Mouse (Mus musculus) heart, postnatal 25 days (tissue): ENCODE data around the gene Ldlrad3. TPM values are rescaled to one million over a fixed set of nuclear protein-coding genes. Genes with fewer than 3 reads are reported as not detected.

ENCODE experiments used
- DNase-seq: peaks from one replicate; pipeline ENCODE4 v3.0.0; 2022; ENCODE audit warnings: low spot score
- intact Hi-C: fragments of 180-260 bp; cut with DNase I; formaldehyde crosslinking; loops from one replicate; pipeline ENCODE4 v1.15.1; 2025
- total RNA-seq, 2 experiments: library from RNA; stranded (reverse); gene quantifications; 2 replicates each; pipeline ENCODE4 v1.2.3; 2021

The Ldlrad3 gene
- total RNA-seq, 2 experiments from 2014 or later, result 3.8 to 4.5 TPM

- no peak for DNase-seq
- intact Hi-C loops, result no loop called here
These were observed 202.9 kb downstream of the Ldlrad3 start for GRCm38 (mm10) chr2:101983082-101983852.

DNA sequence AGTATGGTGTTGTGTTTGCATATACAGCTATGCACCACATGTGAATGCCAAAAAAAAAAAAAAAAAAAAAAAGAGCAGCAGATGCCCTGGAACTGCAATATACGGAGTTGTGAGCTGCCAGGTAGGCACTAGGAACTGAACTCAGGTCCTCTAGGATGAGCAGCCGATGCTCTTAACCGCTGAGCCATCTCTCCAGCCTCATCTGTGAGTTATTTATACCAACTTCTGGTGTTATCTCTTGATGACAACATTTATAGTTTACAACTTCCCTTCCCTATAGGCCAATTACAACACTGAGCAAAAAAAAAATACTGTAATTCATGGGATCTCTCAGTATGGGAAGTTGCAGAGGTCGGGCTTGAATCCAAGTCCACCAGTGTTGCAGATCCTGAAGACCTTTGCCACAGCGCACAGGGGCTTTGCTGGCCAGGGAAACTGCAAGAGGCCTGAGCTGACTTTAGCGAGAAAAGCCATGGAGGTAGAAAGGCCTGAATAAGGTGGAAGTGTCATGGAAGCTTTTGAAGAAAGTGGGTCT is 204.2 kb downstream of the Ldlrad3 start:
- DNase-seq, result no peak
- intact Hi-C loops, result no loop called here

- intact Hi-C loops, result no loop called here
- no peak for DNase-seq
These were observed 205.0 kb downstream of the Ldlrad3 start for GRCm38 (mm10) chr2:101981211-101981610.

DNA sequence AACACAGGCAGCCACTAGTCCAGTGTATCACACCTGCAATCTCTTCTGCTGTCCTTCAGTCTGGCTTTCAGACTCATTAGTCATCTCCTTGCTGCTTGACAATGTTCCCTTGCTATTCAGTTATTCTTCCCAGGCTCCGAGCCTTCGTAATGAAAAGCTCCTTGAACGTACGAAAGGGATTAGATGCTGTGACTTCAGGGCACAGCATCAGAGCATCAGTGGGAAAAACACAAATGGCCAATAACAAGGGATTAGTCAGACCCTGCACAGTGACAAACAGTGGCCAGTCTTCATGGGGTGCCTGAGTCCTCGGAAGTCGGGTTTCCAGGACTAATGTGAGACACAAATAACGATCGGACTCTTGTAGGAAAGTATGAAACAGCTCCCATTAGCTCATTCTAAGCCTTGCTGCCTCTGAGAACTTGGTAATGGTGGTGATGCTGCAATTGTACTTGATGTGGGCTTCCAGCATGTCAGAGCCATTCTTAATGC is 205.7 kb downstream of the Ldlrad3 start:
- no peak for DNase-seq
- intact Hi-C loops, result no loop called here

- DNase-seq, result no peak
- intact Hi-C loops, result no loop called here
These were observed 207.4 kb downstream of the Ldlrad3 start for GRCm38 (mm10) chr2:101978534-101979525.

DNA sequence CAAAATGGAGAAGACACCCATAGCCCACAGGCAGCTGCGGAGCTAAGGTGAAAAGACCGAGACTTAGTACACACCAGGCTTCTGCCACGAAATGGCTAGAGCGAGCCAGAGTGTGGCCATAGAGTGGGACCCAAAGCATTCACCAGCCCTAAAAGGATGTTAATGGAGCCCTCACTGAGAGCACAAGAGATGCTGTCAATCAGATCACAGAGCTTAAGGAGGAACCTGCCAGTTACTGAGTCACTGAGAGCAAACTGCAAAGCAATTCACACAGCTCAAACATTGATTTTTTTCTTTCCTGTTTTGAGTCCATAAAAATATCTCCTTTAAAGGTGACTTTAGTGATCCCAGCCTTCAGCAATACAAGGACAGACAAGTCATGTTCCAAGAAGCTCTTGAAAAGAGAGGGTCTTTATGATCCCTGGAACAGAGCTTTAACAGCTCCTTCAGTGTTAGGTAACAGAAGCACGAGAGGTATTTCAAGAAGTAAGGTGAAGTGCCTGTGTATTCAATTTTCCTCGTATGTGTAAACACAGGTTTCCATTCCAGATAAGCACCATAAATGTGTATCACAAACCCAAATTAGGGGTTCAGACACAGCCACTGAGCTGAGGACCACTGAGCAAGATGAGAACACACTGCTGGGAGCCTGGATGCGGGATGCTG is 209.7 kb downstream of the Ldlrad3 start:
- no peak for DNase-seq
- intact Hi-C loops, result no loop called here

GRCm38 (mm10) chr2:101973810-101974209 is 212.4 kb downstream of the Ldlrad3 start:
- DNase-seq, result no peak

GRCm38 (mm10) chr2:101967601-101968000 is 218.6 kb downstream of the Ldlrad3 start:
- intact Hi-C loops, result no loop called here

More at GRCm38 (mm10) chr2:101973810-101974209, 212.4 kb downstream of the Ldlrad3 start:
- intact Hi-C loops, result no loop called here

GRCm38 (mm10) chr2:101967152-101967551 is 219.0 kb downstream of the Ldlrad3 start:
- intact Hi-C loops, result no loop called here
- DNase-seq, result no peak

More at GRCm38 (mm10) chr2:101967601-101968000, 218.6 kb downstream of the Ldlrad3 start:
- DNase-seq, result no peak

DNA sequence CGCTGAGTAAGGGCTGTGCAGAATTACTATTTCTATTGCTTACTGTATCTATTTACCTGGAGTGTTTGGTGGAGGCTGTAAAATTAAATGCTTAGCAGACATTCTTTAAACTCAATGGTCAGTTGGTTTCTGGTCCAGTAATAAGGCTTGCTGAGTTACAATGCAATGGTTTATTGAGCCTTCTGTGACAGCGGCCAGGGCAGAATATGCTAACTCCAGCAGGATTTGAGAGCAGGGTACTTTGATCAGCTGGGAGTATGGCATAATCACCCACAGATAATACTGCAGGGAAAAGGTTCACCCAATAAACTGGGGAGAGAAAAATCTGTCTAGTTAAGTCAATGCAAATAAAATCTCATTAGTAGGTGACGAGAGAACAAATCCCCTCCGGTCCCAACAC is 220.2 kb downstream of the Ldlrad3 start:
- intact Hi-C loops, result no loop called here

GRCm38 (mm10) chr2:101965515-101965914 is 220.7 kb downstream of the Ldlrad3 start:
- DNase-seq, result no peak
- intact Hi-C loops, result no loop called here

More for the DNA sequence above, 220.2 kb downstream of the Ldlrad3 start:
- no peak for DNase-seq

- intact Hi-C loops, result no loop called here
- DNase-seq, result no peak
These were observed 222.8 kb downstream of the Ldlrad3 start for GRCm38 (mm10) chr2:101963367-101963766.

DNA sequence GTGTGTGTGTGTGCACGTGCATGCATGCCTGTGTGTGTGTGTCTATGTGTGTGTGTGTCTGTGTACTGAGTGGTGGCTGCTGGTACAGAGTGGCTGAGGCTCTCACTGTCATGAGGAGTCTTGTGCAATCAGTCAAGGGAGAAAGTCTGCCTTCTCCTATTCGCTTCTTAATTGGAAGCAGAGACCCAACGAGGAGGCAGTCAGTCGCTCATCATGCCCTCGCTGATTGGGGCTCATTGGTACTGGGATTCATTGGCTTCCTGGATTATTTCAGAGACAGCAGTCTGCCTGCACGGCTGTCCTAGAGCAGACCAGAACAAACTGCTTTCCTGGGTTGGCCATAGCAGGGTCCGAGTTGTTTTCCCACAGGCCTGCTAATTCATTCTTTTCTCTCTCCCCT is 223.8 kb downstream of the Ldlrad3 start:
- intact Hi-C loops, result no loop called here
- DNase-seq, result no peak

- intact Hi-C loops, result no loop called here
These were observed 224.8 kb downstream of the Ldlrad3 start for GRCm38 (mm10) chr2:101961391-101961790.

GRCm38 (mm10) chr2:101960658-101961057 is 225.5 kb downstream of the Ldlrad3 start:
- DNase-seq, result no peak
- intact Hi-C loops, result no loop called here

More at GRCm38 (mm10) chr2:101961391-101961790, 224.8 kb downstream of the Ldlrad3 start:
- no peak for DNase-seq

DNA sequence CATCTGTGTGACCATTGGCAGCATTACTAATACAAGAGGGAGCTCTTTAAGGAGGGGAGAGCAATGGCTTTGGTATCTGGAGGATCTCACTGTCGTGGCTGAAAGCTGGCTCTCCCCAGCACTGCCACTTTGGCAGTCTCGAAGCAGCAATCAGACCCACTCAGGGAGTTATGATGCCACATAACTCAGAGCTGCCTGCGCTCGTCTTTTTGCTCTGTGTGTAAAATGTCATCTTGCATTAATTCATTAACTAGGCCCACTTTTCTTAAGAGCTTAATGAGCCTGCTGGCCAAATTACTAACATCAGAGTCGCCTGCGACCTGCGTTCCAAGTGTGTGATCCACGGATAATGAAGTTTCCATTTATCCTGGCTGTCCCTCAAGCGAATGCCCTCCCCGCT is 230.1 kb downstream of the Ldlrad3 start:
- intact Hi-C loops, result no loop called here
- no peak for DNase-seq

- no peak for DNase-seq
- intact Hi-C loops, result no loop called here
These were observed 233.2 kb downstream of the Ldlrad3 start for GRCm38 (mm10) chr2:101952951-101953361.

GRCm38 (mm10) chr2:101950716-101951520 is 235.3 kb downstream of the Ldlrad3 start:
- intact Hi-C loops, result no loop called here
- DNase-seq, result no peak

- DNase-seq, result no peak
- intact Hi-C loops, result no loop called here
These were observed 251.2 kb downstream of the Ldlrad3 start for GRCm38 (mm10) chr2:101935006-101935405.
